Mouse (Mus musculus) kidney, adult 11 months (tissue): ENCODE measurements around the gene Cxcl9.

Experiments used
- DNase-seq: peaks from one replicate; pipeline ENCODE4 v3.0.0; 2022

Cxcl9 gene

DNA sequence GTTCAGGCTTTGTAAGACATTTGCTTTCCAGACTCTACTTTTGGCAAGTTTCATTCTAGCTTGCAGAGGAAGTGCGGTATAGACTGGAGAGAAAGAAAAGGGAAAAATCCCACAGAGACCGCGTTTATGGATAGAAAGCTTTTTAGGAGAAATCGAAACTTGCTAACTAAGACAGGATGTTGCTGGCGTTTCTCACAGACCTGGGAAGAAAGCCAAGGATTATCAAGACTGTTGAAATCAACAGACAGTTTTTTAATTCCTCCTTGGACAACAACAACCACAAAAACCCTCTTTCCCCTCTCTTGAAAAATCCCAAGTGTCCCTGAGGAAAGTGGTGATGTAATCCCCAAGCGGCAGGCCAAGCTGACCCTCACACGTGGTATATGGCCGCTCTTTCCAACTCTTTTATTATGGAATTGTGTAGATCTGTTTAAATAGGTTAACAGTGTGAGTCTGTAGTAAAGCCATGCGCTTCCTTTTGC is 4.5 kb upstream of the Cxcl9 start:
- peak; percentile 30 for DNase-seq

DNA sequence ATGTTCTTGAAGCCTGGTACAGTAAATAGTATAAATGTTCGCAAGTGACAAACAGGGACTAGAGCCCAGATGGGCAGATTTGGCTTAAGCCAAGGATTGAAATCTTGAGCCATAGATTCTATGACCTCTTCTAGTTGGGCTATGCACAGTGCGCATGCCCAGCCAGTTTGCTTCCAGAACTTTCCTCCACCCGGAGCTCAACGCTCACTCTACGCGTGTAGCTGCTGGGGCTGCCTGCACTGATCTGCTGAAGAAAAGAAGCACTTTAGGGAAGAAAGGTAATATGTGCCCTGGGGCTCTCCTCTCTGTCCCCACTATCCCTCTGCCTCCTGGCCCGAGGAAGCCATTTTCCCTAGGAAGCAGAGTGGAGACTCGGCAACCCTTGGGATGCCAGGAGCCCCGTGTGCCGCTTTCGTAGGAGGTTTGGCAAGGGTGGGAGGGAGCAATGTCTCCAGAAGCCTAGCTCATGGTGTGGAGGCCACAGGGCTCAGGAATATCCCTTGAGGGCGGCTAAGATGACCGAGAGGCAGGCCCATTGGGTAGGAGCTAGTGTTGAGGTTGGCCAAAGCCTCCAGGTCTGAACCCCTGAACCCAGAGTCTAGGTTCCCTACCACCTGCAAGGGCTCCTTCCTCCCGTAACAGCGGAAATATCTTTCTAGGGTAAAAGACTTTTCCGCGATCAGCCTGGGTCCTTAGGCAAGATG is 3.9 kb upstream of the Cxcl9 start, which contains the start of gene Art3:
Art3 (plus strand) TSS at position 193 of the 704 bp plus-strand sequence.
- DNase-seq = no peak

GRCm38 (mm10) chr5:92331122-92331521 is 3.2 kb upstream of the Cxcl9 start:
- no peak for DNase-seq

DNA sequence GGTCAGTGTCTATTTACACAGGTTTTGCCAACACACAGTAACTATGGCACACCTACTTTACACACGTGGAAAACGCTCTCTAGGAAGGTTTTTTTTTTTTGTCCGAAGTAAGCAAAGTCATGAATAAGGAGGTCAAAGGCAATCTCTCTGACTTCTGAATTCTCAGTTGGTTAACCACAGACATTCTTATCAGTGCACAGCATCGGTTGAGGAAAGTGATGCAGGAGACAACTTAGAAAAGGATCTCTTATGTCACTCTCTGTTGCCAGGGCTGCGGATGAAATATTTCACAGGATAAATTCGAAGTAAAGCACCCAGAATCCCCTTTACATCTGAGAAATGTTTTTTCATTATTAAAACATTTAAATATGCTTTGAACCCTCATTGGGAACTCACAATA is 512 bp downstream of the Cxcl9 start:
- DNase-seq = no peak

GRCm38 (mm10) chr5:92323264-92323663 is 4.6 kb downstream of the Cxcl9 start:
- DNase-seq = peak; percentile 32

DNA sequence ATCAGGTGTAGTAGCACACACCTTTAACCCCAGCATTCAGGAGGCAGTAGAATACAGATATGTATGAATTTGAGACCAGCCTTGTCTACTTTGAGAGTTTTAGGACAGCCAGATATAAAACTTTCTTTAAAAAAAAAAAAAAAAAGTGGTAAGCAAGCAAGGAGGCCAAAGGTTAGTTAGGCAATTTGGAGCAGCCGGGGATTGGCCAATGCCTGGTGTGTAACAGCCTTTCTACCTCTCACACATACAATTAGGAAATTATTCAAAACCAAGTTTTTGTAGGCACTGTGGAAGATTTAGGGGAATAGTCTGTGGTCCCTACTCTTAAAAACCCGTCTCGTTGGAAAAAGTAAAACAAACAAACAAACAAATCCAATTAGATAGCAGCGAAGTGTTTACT is 5.3 kb downstream of the Cxcl9 start:
- DNase-seq = no peak

DNA sequence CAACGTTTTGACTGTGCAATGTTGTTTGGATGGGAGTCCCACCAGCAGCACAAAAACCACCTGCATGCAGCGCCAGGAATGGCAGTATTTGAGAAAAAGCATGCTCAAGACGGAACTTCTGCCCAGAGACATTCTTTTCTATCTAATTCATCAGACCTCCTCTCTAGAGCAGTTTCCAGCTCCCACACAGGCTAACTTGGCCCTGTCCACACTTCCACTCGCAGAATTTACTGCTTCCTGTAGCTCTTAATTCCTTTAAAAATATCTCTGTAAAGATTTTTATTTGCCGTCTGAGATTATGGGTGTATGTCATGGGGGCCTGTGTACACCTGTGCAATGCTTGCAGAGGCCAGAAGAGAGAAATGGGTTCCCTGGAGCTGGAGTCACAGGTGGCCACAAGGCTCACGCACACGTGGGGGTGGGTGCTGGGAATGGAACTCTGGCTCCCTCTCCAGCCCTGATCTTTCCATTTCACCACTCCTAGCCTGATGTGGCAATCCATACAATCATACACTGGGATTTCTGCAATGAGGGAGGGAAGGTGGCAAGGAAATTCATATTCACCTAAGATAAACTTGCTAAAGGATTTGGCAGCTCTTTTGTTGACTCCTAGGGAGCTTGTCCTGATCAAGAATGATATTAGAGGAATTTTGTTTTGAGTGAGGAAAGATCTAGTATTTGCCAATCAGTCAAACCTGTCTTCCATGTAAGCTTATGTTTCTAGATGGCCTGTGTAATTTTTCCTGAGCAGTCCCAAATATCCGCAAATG is 6.1 kb downstream of the Cxcl9 start:
- DNase-seq = peak; percentile 9

DNA sequence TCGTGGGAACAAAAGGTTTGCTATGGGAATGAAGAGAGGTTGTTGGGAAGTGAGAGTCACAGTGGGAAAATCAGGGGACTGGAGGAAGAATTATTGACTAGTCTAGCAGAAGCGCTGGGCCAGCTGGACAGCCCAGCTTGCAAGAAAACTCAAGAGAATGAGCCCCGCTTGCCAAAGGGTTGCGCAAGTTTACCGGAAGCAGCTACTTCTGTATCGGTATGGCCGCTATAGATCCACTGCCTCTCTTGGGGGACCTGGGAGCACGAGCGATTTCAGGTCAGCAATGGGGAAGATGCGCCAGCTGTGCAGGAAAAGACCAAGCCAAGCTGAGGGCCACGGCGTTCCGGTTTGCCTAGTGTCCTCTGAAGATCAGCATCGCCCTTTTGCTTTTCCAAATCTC is 9.3 kb downstream of the Cxcl9 start:
- DNase-seq = no peak

DNA sequence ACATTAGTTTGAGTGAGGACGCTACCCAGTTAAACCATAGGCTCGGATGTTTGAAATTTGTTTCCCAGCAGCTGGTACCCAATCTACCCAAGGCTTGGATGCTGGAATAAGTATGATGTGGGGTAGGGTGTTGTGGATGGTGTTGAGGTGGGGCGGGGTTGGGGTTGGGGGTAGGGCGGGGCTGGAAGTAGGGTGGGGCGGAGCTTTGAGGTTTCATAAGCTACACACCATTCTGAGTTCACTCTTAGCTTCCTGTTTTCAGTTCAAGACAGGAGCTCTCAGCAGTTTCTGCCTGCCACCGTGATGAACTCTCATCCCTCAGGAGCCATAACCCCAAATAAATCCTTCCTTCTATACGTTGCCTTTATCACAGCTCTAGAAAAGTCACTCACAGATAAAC is 9.8 kb downstream of the Cxcl9 start:
- no peak for DNase-seq

DNA sequence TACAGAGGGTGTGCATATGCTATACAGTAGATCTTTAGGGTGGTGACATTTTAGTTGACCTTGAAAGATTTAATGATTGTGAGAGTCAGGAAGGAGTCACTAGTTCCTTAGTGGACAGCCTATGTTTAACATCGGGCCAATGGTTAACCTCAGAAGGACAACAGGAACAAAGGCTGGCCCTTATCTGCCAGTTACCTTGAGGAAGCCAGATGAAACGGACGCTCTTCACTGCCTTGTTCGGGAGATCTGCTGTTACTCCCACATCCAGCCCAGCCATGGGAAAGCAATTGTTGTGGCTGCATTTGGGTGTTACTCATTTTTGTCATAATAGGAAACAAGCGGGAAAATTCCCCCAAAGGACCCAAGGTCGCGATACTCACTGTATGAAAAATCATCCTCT is 14.1 kb downstream of the Cxcl9 start:
- DNase-seq = no peak

GRCm38 (mm10) chr5:92312046-92312715 is 15.7 kb downstream of the Cxcl9 start:
- DNase-seq = peak; percentile 79

DNA sequence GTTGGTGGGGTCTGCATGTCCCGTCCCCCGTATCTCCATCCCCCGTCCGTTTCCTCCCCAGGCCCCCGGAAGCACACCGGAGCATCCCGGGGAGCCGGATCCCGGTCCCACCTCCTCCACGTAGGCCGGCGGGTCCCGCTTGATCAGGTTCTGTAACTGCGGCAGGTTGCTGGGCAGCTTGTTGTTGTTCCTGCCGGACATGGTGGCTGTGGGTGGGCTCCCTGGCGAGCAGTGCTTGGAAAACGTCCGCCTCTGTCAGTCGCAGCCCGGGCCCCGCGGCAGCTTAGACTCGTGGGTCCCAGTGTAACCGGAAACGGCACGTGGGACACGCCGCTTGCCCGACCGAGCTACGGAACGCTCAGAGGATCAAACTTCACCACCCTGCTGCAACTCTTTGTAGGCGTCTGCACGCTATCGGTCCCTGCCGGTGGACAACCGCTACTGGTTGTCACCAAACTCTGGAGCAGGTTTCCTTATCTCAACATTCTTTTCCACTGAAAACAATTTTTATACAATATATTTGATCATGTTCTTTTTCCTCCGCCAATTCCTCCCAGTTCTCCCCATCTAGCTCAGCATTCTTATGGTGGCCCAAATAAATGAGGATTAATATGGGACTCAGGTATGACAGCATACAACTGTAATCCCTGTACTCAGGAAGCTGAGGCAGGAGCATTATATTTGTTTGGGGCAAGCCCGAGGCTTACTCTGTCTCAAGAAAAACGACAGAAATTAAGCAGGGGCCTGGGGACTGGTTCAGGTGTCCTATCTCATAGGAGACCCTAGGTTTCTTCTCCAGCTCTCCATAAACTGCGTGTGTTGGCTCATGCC is 18.0 kb downstream of the Cxcl9 start, which contains the start of gene Sdad1:
Sdad1 (minus strand) TSS at position 799 of the 831 bp plus-strand sequence.
- DNase-seq = peak; percentile 93

DNA sequence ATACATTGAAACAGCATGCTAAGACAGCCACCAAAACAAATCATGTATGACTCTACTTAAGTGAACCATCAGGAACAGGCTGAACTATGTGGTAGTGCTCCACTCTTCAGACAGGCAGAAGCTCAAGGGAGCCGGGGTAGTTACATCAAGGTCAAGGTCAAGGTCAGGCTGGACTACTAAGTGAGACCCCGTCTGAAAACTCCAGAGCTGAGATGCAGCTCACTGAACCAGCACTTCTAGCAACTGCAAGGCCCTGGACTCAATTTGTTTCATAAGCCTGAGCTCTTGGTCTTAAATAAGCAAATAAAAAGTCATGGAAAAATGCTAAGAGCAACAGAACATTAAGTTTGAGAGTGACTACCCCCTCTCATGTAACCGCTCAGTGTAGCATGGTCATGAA is 23.6 kb downstream of the Cxcl9 start:
- no peak for DNase-seq

DNA sequence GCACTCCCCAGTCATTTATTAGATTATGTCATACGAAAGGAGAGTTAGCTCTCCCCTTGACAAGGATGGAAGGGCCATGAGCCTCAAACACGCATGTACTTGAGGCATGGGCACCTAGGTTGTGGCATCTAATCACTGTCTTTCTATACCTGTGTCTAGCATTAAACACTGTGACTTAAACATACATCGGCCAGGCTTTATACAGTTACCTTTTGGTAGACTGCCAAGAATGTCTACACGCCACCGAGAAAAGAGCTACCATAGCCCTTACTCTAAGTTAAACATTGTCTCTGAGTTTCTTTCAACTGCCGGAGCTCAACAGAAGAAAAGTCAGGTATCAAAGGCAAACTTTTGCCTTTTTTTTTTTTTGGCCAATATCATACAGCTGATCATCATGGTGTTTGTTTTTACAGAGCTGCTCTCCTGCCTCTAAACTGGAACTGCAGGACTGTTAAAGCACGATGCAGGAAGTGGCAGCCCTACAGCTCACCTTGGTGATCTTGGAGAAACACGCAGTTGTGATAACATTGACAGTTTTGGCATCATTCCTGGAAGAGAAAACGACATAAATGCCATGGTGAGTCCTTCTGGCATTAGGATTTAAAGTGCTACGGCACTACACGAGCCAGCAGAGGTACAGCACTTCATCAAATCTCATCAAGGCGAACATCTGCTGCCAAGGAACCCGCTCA is 25.6 kb downstream of the Cxcl9 start:
- DNase-seq = no peak

DNA sequence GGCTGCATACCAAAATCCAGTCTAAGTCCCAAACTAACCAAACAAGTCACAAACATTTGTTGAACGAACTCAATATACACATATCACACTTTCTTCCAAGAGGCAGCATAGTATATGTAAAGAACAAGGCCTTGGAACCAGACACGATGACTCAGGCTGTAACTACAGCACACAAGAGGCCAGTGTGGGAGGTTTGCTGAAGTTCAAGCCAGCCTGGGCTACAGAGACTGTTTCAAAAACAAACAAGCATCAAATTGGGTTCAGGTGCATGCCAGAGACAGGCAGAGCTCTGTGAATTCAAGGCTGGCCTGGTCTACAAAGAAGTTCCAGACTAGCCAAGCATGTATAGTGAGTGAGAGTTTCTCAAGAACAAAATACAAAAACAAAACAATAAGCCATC is 33.4 kb downstream of the Cxcl9 start:
- DNase-seq = no peak

DNA sequence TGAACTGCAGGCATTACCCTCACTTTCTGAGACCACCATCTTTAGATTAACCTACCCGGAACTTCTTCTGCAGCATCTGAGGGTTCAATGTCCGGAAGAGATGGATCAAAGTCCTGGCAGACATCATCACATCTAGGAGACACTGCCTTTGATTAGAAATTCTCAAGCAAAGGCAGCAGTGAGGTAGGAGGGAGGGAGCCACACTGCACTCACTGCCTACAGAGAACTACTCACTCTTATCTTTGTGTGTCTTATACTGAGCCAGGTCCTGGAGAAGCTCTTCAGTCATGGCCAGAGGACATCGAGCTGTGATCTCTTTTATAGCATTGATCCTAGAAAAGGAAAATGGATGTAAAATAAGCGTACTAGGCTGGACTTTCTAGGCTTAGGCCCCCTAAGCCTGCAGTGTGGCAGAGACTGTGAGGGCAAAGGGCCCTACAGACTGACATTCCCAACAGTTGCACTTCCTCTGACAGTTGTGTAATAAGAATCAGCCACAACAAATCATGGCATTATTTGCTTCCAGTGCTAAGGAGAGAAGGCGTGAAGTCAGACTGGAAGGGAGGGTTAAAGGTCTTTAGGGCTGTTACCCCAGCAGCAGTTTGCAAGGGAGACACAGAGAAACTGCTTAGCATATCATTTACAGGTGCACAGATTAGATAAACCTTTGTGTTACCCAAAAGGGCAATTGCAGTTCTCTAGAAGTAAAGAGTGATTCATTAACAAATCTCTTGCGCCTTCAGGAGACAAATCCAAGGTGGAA is 36.0 kb downstream of the Cxcl9 start:
- peak; percentile 36 for DNase-seq

DNA sequence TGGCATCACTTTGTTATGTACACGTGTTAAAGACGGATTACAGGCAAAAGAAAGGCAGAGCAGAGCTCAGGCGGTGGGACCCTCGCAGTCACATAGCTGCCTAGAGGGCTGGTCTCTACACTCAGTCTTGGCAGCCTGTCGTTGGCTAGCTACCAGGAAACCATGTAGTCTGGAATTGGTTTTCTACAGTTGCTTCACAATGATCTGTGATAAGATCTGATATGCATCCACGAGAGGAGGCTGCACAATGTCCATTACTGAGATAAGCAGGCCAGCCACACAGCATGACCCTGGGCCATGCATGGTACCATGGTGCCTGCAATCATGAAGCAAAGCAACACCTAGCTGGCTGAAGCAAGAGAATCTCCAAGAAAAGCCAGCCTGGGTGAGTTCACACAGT is 40.0 kb downstream of the Cxcl9 start:
- no peak for DNase-seq

- DNase-seq = no peak
These were observed 44.8 kb downstream of the Cxcl9 start for GRCm38 (mm10) chr5:92283107-92283506.

DNA sequence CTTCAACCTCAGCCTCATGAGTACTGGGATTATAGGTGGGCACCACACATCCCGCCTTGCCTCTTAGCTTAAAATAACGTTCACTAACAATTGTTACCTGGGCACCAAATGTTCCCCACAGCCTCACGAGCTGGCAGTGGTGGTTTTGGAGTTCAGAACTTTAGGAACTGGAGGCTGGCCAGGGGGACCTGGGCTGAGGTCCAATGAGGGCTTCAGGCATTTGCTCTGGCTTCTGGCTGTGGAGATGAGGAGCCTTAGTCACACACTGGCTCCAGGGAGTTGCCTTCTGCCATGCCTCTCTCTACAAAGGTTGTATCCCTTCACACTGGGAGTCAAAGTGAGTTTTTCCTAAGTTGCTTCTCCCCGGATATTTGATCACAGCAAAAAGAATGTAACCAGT is 45.3 kb downstream of the Cxcl9 start:
- DNase-seq = no peak

GRCm38 (mm10) chr5:92278942-92279537 is 48.8 kb downstream of the Cxcl9 start:
- peak; percentile 18 for DNase-seq
